Mouse (Mus musculus) layer of hippocampus, postnatal 25 days (tissue): ENCODE measurements around the gene Sat2. TPM values are rescaled to one million over a fixed set of nuclear protein-coding genes. Genes with fewer than 3 reads are reported as not detected.
A peak's percentile ranks its signal among the peaks of the same experiment; 100 is the strongest.

Source experiments
- DNase-seq, 2 experiments: peaks; one replicate each; pipeline ENCODE4 v3.0.0; 2022; ENCODE audit warnings: mixed read lengths in 2 of 2, low spot score in 1 of 2; ENCODE audit errors: extremely low spot score in 1 of 2
- total RNA-seq, 2 experiments: library from RNA; stranded (reverse); gene quantifications; 2 replicates each; pipeline ENCODE4 v1.2.3; 2021

Gene Sat2
- 10 to 100 TPM; 15.5 to 15.8 TPM for total RNA-seq

GRCm38 (mm10) chr11:69621571-69622268 is at the start of gene Sat2:
Sat2 (plus strand) TSS chr11:69622024.
- peak; percentile 31 to 49 for DNase-seq

- no peak for DNase-seq
Observed at GRCm38 (mm10) chr11:69575220-69575619, 46.6 kb upstream of the Sat2 start.

GRCm38 (mm10) chr11:69576307-69576706 is 45.5 kb upstream of the Sat2 start:
- no peak for DNase-seq

- no peak for DNase-seq
Observed at GRCm38 (mm10) chr11:69578301-69578700, 43.5 kb upstream of the Sat2 start.

- peak; percentile 99 to 100 for DNase-seq
Observed at GRCm38 (mm10) chr11:69579128-69580017, 42.5 kb upstream of the Sat2 start.

GRCm38 (mm10) chr11:69580091-69580514 is 41.7 kb upstream of the Sat2 start, which contains the start of the genes Wrap53 and Trp53:
Wrap53 (minus strand) TSS chr11:69580255.
Trp53 (plus strand) TSS chr11:69580359.
- DNase-seq, result peak; percentile 48 to 65

GRCm38 (mm10) chr11:69580572-69581146 is 41.2 kb upstream of the Sat2 start:
- DNase-seq, result no peak

GRCm38 (mm10) chr11:69581147-69581688 is 40.6 kb upstream of the Sat2 start:
- DNase-seq, result peak; percentile 75 to 80

GRCm38 (mm10) chr11:69581814-69582213 is 40.0 kb upstream of the Sat2 start:
- DNase-seq, result no peak

GRCm38 (mm10) chr11:69582230-69582805 is 39.5 kb upstream of the Sat2 start:
- DNase-seq, result no peak

- no peak for DNase-seq
Observed at GRCm38 (mm10) chr11:69584008-69584407, 37.8 kb upstream of the Sat2 start.

GRCm38 (mm10) chr11:69584937-69585336 is 36.9 kb upstream of the Sat2 start:
- no peak for DNase-seq

GRCm38 (mm10) chr11:69585718-69586325 is 36.0 kb upstream of the Sat2 start:
- DNase-seq, result no peak

GRCm38 (mm10) chr11:69589207-69589834 is 32.5 kb upstream of the Sat2 start:
- no peak for DNase-seq

GRCm38 (mm10) chr11:69590622-69591021 is 31.2 kb upstream of the Sat2 start:
- DNase-seq, result no peak

GRCm38 (mm10) chr11:69591424-69591823 is 30.4 kb upstream of the Sat2 start:
- no peak for DNase-seq

- peak; percentile 44 to 65 for DNase-seq
Observed at GRCm38 (mm10) chr11:69591899-69592637, 29.8 kb upstream of the Sat2 start.

GRCm38 (mm10) chr11:69592799-69593198 is 29.0 kb upstream of the Sat2 start:
- no peak for DNase-seq

GRCm38 (mm10) chr11:69594853-69595252 is 27.0 kb upstream of the Sat2 start:
- no peak for DNase-seq
